Mouse (Mus musculus): ENCODE data around the gene Tigit.

Gene Tigit

DNA sequence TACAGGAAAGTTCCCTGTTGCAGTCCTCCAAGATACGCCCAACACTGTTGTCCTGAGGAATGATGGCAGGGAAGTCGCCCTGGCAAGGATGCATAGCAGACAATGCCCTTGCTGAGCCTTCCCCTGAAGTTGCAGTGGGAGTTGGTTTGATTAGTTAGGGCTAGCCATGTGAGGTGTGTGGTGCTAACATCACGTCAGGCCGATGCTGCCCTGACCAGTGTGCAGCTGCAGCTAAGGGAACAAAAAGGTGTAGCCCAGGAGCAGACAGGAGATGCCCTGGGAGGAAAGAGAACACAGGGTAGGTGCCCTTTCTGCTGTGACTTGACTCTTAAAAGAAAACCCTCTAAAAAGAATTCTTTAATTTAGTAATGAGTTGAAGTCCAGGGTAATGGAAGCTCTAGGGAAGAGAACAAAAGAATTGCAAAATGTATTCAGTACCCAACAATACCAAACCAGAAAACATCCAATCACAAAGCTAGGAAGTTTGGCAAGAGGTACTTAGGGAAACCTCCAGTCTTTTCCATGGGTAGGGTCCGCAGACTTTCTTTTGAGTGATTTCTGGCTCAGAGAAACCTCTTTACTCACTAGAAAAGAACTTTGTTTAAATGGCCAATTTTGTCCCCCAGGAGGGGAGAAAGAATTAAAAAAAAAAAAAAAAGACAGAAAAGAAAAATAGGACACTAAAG is 40.5 kb downstream of the Tigit start:
- DNase-seq (ENCODE audit: extremely low read depth, low read depth, low spot score): no peak

GRCm38 (mm10) chr16:43620359-43620758 is 43.6 kb downstream of the Tigit start:
- no peak for DNase-seq (ENCODE audit: extremely low read depth, low read depth, low spot score)

DNA sequence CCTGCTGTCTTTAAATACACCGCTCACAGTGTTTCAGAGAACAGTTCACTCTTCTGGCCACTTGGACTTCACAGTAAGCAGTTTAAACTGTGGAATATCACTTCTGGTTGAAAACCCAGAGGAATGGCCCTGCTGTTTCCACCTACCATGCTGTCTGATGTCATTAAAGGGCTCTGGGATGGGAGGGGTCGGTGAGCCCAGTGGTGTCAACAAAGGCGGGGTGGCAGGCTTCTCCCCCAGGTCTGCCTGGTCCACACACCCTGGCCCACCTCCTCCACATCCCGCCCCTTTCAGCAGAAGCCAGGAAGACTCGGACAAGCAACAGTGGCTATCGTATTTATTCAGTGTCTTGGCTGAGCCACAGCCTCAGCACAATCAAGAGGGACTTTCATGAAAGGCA is 44.7 kb downstream of the Tigit start:
- DNase-seq (ENCODE audit: extremely low read depth, low read depth, low spot score): no peak

GRCm38 (mm10) chr16:43618286-43618685 is 45.7 kb downstream of the Tigit start:
- no peak for DNase-seq (ENCODE audit: extremely low read depth, low read depth, low spot score)

DNA sequence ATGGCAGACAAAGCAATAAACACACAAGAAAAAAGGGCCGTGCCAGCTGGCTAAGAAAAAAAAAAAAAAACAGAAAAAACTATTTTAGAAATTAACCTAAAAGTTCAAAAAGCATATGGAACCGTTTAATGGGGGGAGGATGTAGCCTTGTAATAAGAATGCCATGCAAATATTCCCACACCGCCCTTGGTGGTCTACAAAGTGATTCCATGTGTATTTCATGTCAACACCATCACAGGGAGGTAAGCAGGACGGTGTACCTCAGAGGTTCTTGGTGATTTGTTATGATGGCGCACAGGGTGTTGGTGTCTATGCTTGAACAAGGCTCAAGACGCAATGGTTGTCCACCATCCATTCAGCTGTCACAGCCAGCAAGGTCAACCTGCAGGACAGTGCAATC is 46.6 kb downstream of the Tigit start:
- DNase-seq (ENCODE audit: extremely low read depth, low read depth, low spot score): no peak

- no peak for DNase-seq (ENCODE audit: extremely low read depth, low read depth, low spot score)
These were observed 47.6 kb downstream of the Tigit start for GRCm38 (mm10) chr16:43616348-43616747.

- no peak for DNase-seq (ENCODE audit: extremely low read depth, low read depth, low spot score)
These were observed 53.6 kb downstream of the Tigit start for GRCm38 (mm10) chr16:43610375-43610774.

DNA sequence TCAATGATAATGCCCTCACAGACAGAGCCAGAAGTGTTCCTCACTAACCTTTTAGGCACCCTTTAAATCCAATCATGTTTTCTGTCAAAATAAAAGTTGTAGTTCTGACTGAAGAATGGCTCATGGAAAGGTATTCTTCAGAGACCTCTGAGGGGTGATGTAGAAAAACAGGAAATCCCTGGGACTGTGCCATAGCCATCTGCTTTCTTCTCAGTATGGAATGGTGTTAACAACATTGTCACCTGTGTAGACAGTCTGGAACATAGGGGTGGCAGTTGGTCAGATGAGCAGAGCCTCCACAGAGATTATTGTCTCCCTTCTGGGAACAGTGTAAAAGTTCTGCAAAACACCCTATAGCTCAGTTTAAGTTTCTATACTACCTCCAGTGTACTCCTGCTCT is 55.9 kb downstream of the Tigit start:
- DNase-seq (ENCODE audit: extremely low read depth, low read depth, low spot score): no peak

GRCm38 (mm10) chr16:43607086-43607485 is 56.9 kb downstream of the Tigit start:
- no peak for DNase-seq (ENCODE audit: extremely low read depth, low read depth, low spot score)

GRCm38 (mm10) chr16:43604399-43605013 is 59.4 kb downstream of the Tigit start:
- DNase-seq (ENCODE audit: extremely low read depth, low read depth, low spot score): no peak

- no peak for DNase-seq (ENCODE audit: extremely low read depth, low read depth, low spot score)
These were observed 60.3 kb downstream of the Tigit start for GRCm38 (mm10) chr16:43603591-43604141.

DNA sequence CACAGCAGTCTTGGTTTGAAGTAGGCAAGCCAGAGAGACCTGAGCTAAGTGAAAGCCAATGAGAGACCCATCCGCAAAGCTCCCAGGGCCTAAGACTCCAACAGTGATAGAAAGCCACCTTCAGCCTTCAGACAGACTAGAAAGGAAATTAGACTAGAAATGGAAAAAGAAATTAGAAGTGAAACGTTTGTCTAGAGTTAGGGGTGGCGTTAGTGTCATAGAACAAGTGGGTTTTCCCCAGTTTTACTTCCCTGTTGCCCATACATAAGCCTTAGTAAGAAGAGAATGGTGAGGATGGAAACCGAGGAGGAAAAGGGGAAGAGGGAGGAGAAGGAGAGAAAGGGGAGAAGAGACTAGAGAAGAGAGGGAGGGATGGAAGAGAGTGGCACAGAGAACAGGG is 61.4 kb downstream of the Tigit start:
- DNase-seq (ENCODE audit: extremely low read depth, low read depth, low spot score): no peak

DNA sequence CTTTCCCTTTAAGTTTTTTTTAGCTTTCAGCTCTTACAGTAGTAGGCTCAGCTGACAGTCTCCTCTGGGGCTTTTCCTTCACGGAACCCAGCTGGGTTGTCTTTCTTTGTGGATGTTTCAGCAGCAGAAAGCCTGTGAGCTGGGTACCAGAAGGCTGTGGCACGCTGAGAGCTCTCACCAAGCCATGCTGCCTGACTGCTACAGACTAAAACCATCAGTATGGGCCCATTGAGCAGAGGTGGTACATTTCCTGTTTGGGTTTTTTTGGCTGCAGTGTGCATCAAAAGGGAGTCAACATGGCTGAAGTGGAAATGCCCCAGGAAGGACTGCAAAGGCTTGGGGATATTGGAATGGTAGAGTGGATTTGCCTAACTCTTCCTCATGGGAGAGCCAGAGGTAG is 64.2 kb downstream of the Tigit start:
- no peak for DNase-seq (ENCODE audit: extremely low read depth, low read depth, low spot score)
